Mouse (Mus musculus): Measurements from ENCODE around the gene Fam162b. TPM values are rescaled to one million over a fixed set of nuclear protein-coding genes. Genes with fewer than 3 reads are reported as not detected.

Fam162b gene
- polyA plus RNA-seq (2012; rRNA removed), result not detected in 2 replicates

- Histone ChIP-seq H3K4me3 (ENCODE audit: extremely low read depth, insufficient read depth, insufficient read length) (no peak within 1 kb of the TSS; the same call in 1 of the 2 replicates), H3K27me3 (ENCODE audit: control insufficient read depth, insufficient read depth, low read length) (peaks cover 2% of the 10 kb centered on the region; the same call in 1 of the 2 replicates), H3K36me3 (ENCODE audit: control insufficient read depth, insufficient read depth, low read length) (no peaks in the 10 kb centered on the region), H3K27ac (ENCODE audit: insufficient read depth, low read length) (no peak within 1 kb of the TSS), H3K4me1 (ENCODE audit: control insufficient read depth, insufficient read depth, insufficient read length) (no peaks in the 10 kb centered on the region)
- WGBS, result 19% methylated on average over 19 of the region's 19 CpGs
- no peak for DNase-seq (ENCODE audit: low read depth in 1 of 2, low spot score in 2 of 2)
- TF ChIP-seq POLR2A (IDR thresholded peaks at IDR 0.05; ENCODE audit: low read depth, low read length), result no peak
- no peak for TF ChIP-seq CTCF (IDR thresholded peaks at IDR 0.05; ENCODE audit: extremely low read depth, insufficient read depth, insufficient read length, insufficient replicate concordance)
These were observed at the start of gene Fam162b for GRCm38 (mm10) chr10:51590139-51590574. Fam162b (minus strand) TSS chr10:51590517.

GRCm38 (mm10) chr10:51631411-51632136 is 41.3 kb upstream of the Fam162b start, which contains the start of gene Gprc6a:
Gprc6a (minus strand) TSS chr10:51631461.
- Histone ChIP-seq H3K4me1 (ENCODE audit: control insufficient read depth, insufficient read depth, insufficient read length) (no peaks in the 10 kb centered on the region), H3K36me3 (ENCODE audit: control insufficient read depth, insufficient read depth, low read length) (no peaks in the 10 kb centered on the region), H3K27ac (ENCODE audit: insufficient read depth, low read length) (no peak within 1 kb of the TSS), H3K4me3 (ENCODE audit: extremely low read depth, insufficient read depth, insufficient read length) (no peak within 1 kb of the TSS), H3K27me3 (ENCODE audit: control insufficient read depth, insufficient read depth, low read length) (no peaks in the 10 kb centered on the region)
- TF ChIP-seq CTCF (IDR thresholded peaks at IDR 0.05; ENCODE audit: extremely low read depth, insufficient read depth, insufficient read length, insufficient replicate concordance) (no peak), POLR2A (IDR thresholded peaks at IDR 0.05; ENCODE audit: low read depth, low read length) (no peak)
- no peak for DNase-seq (ENCODE audit: low read depth in 1 of 2, low spot score in 2 of 2)
- WGBS, result 87% methylated on average over 8 of the region's 8 CpGs

- Histone ChIP-seq H3K27me3 (ENCODE audit: control insufficient read depth, insufficient read depth, low read length) (no peaks in the 10 kb centered on the region), H3K36me3 (ENCODE audit: control insufficient read depth, insufficient read depth, low read length) (no peaks in the 10 kb centered on the region), H3K4me3 (ENCODE audit: extremely low read depth, insufficient read depth, insufficient read length) (no peak overlapping the region), H3K27ac (ENCODE audit: insufficient read depth, low read length) (no peak overlapping the region), H3K4me1 (ENCODE audit: control insufficient read depth, insufficient read depth, insufficient read length) (no peaks in the 10 kb centered on the region)
- WGBS, result 86% methylated on average over 3 of the region's 3 CpGs
- TF ChIP-seq POLR2A (IDR thresholded peaks at IDR 0.05; ENCODE audit: low read depth, low read length) (no peak), CTCF (IDR thresholded peaks at IDR 0.05; ENCODE audit: extremely low read depth, insufficient read depth, insufficient read length, insufficient replicate concordance) (no peak)
- no peak for DNase-seq (ENCODE audit: low read depth in 1 of 2, low spot score in 2 of 2)
These were observed 30.9 kb upstream of the Fam162b start for GRCm38 (mm10) chr10:51621193-51621592.

GRCm38 (mm10) chr10:51620126-51620525 is 29.8 kb upstream of the Fam162b start:
- DNase-seq (ENCODE audit: low read depth in 1 of 2, low spot score in 2 of 2), result no peak
- no peak overlapping the region for H3K27ac ChIP-seq (ENCODE audit: insufficient read depth, low read length)
- no peak overlapping the region for H3K4me3 ChIP-seq (ENCODE audit: extremely low read depth, insufficient read depth, insufficient read length)
- H3K36me3 ChIP-seq (ENCODE audit: control insufficient read depth, insufficient read depth, low read length), result no peaks in the 10 kb centered on the region
- WGBS, result 71% methylated on average over 7 of the region's 7 CpGs
- no peaks in the 10 kb centered on the region for H3K4me1 ChIP-seq (ENCODE audit: control insufficient read depth, insufficient read depth, insufficient read length)
- no peaks in the 10 kb centered on the region for H3K27me3 ChIP-seq (ENCODE audit: control insufficient read depth, insufficient read depth, low read length)
- TF ChIP-seq POLR2A (IDR thresholded peaks at IDR 0.05; ENCODE audit: low read depth, low read length) (no peak), CTCF (IDR thresholded peaks at IDR 0.05; ENCODE audit: extremely low read depth, insufficient read depth, insufficient read length, insufficient replicate concordance) (no peak)

- TF ChIP-seq CTCF (IDR thresholded peaks at IDR 0.05; ENCODE audit: extremely low read depth, insufficient read depth, insufficient read length, insufficient replicate concordance) (no peak), POLR2A (IDR thresholded peaks at IDR 0.05; ENCODE audit: low read depth, low read length) (no peak)
- Histone ChIP-seq H3K27me3 (ENCODE audit: control insufficient read depth, insufficient read depth, low read length) (no peaks in the 10 kb centered on the region), H3K4me3 (ENCODE audit: extremely low read depth, insufficient read depth, insufficient read length) (no peak overlapping the region), H3K27ac (ENCODE audit: insufficient read depth, low read length) (no peak overlapping the region), H3K36me3 (ENCODE audit: control insufficient read depth, insufficient read depth, low read length) (no peaks in the 10 kb centered on the region), H3K4me1 (ENCODE audit: control insufficient read depth, insufficient read depth, insufficient read length) (no peaks in the 10 kb centered on the region)
- DNase-seq (ENCODE audit: low read depth in 1 of 2, low spot score in 2 of 2), result no peak
- WGBS, result 82% methylated on average over 2 of the region's 2 CpGs
These were observed 28.2 kb upstream of the Fam162b start for GRCm38 (mm10) chr10:51618538-51618937.

- H3K27ac ChIP-seq (ENCODE audit: insufficient read depth, low read length), result no peak overlapping the region
- DNase-seq (ENCODE audit: low read depth in 1 of 2, low spot score in 2 of 2), result no peak
- no peak overlapping the region for H3K4me3 ChIP-seq (ENCODE audit: extremely low read depth, insufficient read depth, insufficient read length)
- WGBS, result 81% methylated on average over 11 of the region's 11 CpGs
- H3K27me3 ChIP-seq (ENCODE audit: control insufficient read depth, insufficient read depth, low read length), result no peaks in the 10 kb centered on the region
- no peaks in the 10 kb centered on the region for H3K36me3 ChIP-seq (ENCODE audit: control insufficient read depth, insufficient read depth, low read length)
- H3K4me1 ChIP-seq (ENCODE audit: control insufficient read depth, insufficient read depth, insufficient read length), result no peaks in the 10 kb centered on the region
- TF ChIP-seq POLR2A (IDR thresholded peaks at IDR 0.05; ENCODE audit: low read depth, low read length), result no peak
- no peak for TF ChIP-seq CTCF (IDR thresholded peaks at IDR 0.05; ENCODE audit: extremely low read depth, insufficient read depth, insufficient read length, insufficient replicate concordance)
These were observed 24.7 kb upstream of the Fam162b start for GRCm38 (mm10) chr10:51614826-51615590.
